Comparison of ENCODE assay signal across 13 mouse cellular contexts in the genomic region with DNA sequence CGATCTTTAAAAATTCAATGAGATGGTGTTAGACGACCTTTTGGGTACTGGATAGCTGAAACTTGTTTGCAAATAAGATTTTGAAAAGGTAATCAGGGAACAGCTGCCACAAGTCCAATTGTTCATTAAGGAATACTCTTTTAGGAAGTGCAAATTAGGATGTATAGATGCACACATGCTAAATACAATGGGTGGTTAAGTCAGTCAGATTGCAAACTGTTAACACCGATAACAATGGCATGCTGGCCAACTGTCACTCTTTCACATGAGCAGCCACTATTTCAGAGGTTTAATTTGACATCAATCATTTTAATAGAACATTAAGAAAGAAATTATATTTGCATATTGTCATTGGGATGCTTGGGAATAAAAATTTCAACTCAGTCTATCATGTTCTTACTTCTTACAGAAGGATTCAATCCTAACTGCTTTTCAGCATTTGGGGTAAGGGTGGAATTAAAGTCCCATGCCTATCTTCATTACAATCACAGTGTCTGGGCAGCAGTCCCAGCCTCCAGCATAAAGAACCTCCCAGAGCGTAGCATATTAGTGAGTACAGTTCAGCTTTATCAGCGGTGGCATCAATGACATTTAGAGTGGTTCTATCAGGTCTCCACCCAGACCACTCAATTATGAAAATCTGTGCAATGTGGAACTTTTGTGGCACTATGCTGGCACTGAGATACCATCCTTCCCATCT.
A peak's percentile ranks its signal among the peaks of the same experiment; 100 is the strongest.
DNase-seq lines count a peak whose midpoint lies in the region; ATAC-seq and TF ChIP-seq lines count a peak whose summit lies in the region.
"Had no signal": no experiment of that assay in that cellular context is flagged by ENCODE, and none has a peak within 500 bp of the region (broad histone marks: within the 10 kb centered on the region; RNA-seq: fewer than 3 reads in every experiment).

No protein-coding gene starts in this region.

- H3K4me3 ChIP-seq in cerebellum, adult 2 months (replicated peaks; ENCODE audit: insufficient read depth, low read depth, low read length) = no peak overlapping the region
- no peak overlapping the region for H3K4me3 ChIP-seq in neural tube, embryonic 12.5 days
- H3K4me3 ChIP-seq in hindbrain, postnatal 0 days (ENCODE audit: low read length) = no peak overlapping the region
- H3K4me3 ChIP-seq: embryonic facial prominence, embryonic 15.5 days; heart, embryonic 10.5 days; liver, embryonic 15.5 days had no signal

- H3K27me3 ChIP-seq in cerebellum, adult 2 months (ENCODE audit: control insufficient read depth, insufficient read depth, low read length) = no peaks in the 10 kb centered on the region
- no peaks in the 10 kb centered on the region for H3K27me3 ChIP-seq in neural tube, embryonic 12.5 days (replicated peaks)
- H3K27me3 ChIP-seq in hindbrain, postnatal 0 days (ENCODE audit: insufficient read depth, low read length) = no peaks in the 10 kb centered on the region
- H3K27me3 ChIP-seq: embryonic facial prominence, embryonic 15.5 days; liver, embryonic 15.5 days had no signal

- H3K27ac ChIP-seq in cerebellum, adult 2 months (ENCODE audit: insufficient read depth, low read length) = no peak overlapping the region
- no peak overlapping the region for H3K27ac ChIP-seq in neural tube, embryonic 12.5 days
- H3K27ac ChIP-seq in hindbrain, postnatal 0 days = 0 out of 2 replicates have a peak overlapping the region, but pooled peaks have one; percentile 45
- H3K27ac ChIP-seq: embryonic facial prominence, embryonic 15.5 days; heart, embryonic 10.5 days; liver, embryonic 15.5 days had no signal

- peak; percentile 63; the same call in 1 of the 2 replicates for ATAC-seq in neural tube, embryonic 12.5 days (ENCODE audit: low FRiP score, low read depth)
- peak; percentile 81 for ATAC-seq in hindbrain, postnatal 0 days

- H3K4me1 ChIP-seq in cerebellum, adult 2 months (ENCODE audit: control insufficient read depth, insufficient read depth, low read length) = peaks cover 3% of the 10 kb centered on the region; the same call in 1 of the 2 replicates
- H3K4me1 ChIP-seq in neural tube, embryonic 12.5 days = no peaks in the 10 kb centered on the region
- H3K4me1 ChIP-seq in hindbrain, postnatal 0 days (ENCODE audit: insufficient read depth, low read length) = no peaks in the 10 kb centered on the region
- H3K4me1 ChIP-seq: embryonic facial prominence, embryonic 15.5 days; heart, embryonic 10.5 days; liver, embryonic 15.5 days had no signal

- DNase-seq in cerebellum, adult 2 months = peak; percentile 22 to 32
- DNase-seq in cerebellum, adult 11-12 months = no peak
- DNase-seq in neural tube, embryonic 10.5 days (ENCODE audit: extremely low spot score, low spot score) = no peak
- peak; percentile 65 for DNase-seq in hindbrain, postnatal 0 days (ENCODE audit: low spot score)
- DNase-seq in gastrocnemius, postnatal 10 days = no peak
- DNase-seq in right cerebral cortex, adult 2 months (ENCODE audit: low spot score in 2 of 2) = no peak
- DNase-seq in spleen, postnatal 4 days (ENCODE audit: low spot score in 2 of 2) = no peak
- DNase-seq: adrenal gland, postnatal 25 days; spleen, adult 18-20 months had no signal

- no peak overlapping the region for H3K9ac ChIP-seq in neural tube, embryonic 12.5 days
- no peak overlapping the region for H3K9ac ChIP-seq in hindbrain, postnatal 0 days (replicated peaks; ENCODE audit: low read length)
- H3K9ac ChIP-seq: embryonic facial prominence, embryonic 15.5 days; liver, embryonic 15.5 days had no signal

- no peaks in the 10 kb centered on the region for H3K9me3 ChIP-seq in neural tube, embryonic 12.5 days
- H3K9me3 ChIP-seq in hindbrain, postnatal 0 days (ENCODE audit: low read length) = no peaks in the 10 kb centered on the region
- H3K9me3 ChIP-seq: embryonic facial prominence, embryonic 15.5 days; heart, embryonic 10.5 days; liver, embryonic 15.5 days had no signal

- WGBS in cerebellum, adult 2 months = 34% methylated on average over 5 of the region's 5 CpGs
- WGBS in neural tube, embryonic 12.5 days = 59% methylated on average over 5 of the region's 5 CpGs
- WGBS in hindbrain, postnatal 0 days = 34% methylated on average over 5 of the region's 5 CpGs

- no peaks in the 10 kb centered on the region for H3K36me3 ChIP-seq in neural tube, embryonic 12.5 days
- no peaks in the 10 kb centered on the region for H3K36me3 ChIP-seq in hindbrain, postnatal 0 days (ENCODE audit: insufficient read depth, low read length)
- H3K36me3 ChIP-seq: embryonic facial prominence, embryonic 15.5 days; heart, embryonic 10.5 days; liver, embryonic 15.5 days had no signal

- TF ChIP-seq POLR2A in cerebellum, adult 2 months (IDR thresholded peaks at IDR 0.05; ENCODE audit: borderline replicate concordance, insufficient read depth, low read length) = no peak

- TF ChIP-seq CTCF in cerebellum, adult 2 months (IDR thresholded peaks at IDR 0.05; ENCODE audit: borderline replicate concordance, insufficient read depth, low read depth, low read length) = no peak
- no peak for TF ChIP-seq CTCF in hindbrain, postnatal 0 days (IDR thresholded peaks at IDR 0.05; ENCODE audit: low read depth)

- no peak overlapping the region for H3K4me2 ChIP-seq in neural tube, embryonic 12.5 days (replicated peaks)
- no peak overlapping the region for H3K4me2 ChIP-seq in hindbrain, postnatal 0 days (ENCODE audit: low read depth, low read length)
- H3K4me2 ChIP-seq: embryonic facial prominence, embryonic 15.5 days; liver, embryonic 15.5 days had no signal

Comparison
In these comparisons a context has a peak if more than half of its experiments do, and no peak if none do; other contexts are left out.
1. DNase-seq: peak in cerebellum, adult 2 months (2 of 2) and hindbrain, postnatal 0 days (single experiment); none in cerebellum, adult 11-12 months (single experiment), neural tube, embryonic 10.5 days (single experiment), gastrocnemius, postnatal 10 days (single experiment), right cerebral cortex, adult 2 months (0 of 2) and spleen, postnatal 4 days (0 of 2).